Mouse (Mus musculus) adrenal gland, postnatal 4 days (tissue): Measurements from ENCODE around the gene Gtf2ird1. TPM values are rescaled to one million over a fixed set of nuclear protein-coding genes. Genes with fewer than 3 reads are reported as not detected.
A peak's percentile ranks its signal among the peaks of the same experiment; 100 is the strongest.
"Not testable (repeated sequence)": the region's sequence is repeated elsewhere in the genome, so short reads cannot be mapped to it uniquely, and the experiment has no call there.

Source experiments
- DNase-seq, 2 experiments: peaks; one replicate each; pipeline ENCODE4 v3.0.0; 2021 to 2022; ENCODE audit warnings: low spot score in 2 of 2, mixed read lengths in 2 of 2
- total RNA-seq, 2 experiments: library from RNA; stranded (reverse); gene quantifications; 2 replicates each; pipeline ENCODE4 v1.2.3; 2021

Gene Gtf2ird1
- total RNA-seq, 2 experiments from 2014 or later, result 93.5 to 104 TPM

GRCm38 (mm10) chr5:134418315-134419074, 38.0 kb downstream of the Gtf2ird1 start:
- no peak for DNase-seq

- no peak for DNase-seq
Measured at GRCm38 (mm10) chr5:134412341-134412740, 44.2 kb downstream of the Gtf2ird1 start.

GRCm38 (mm10) chr5:134410307-134410836, 46.1 kb downstream of the Gtf2ird1 start:
- DNase-seq, result no peak

GRCm38 (mm10) chr5:134409606-134410306, 46.8 kb downstream of the Gtf2ird1 start:
- DNase-seq, result no peak

GRCm38 (mm10) chr5:134408119-134408518, 48.4 kb downstream of the Gtf2ird1 start:
- DNase-seq, result no peak

GRCm38 (mm10) chr5:134401841-134402240, 54.7 kb downstream of the Gtf2ird1 start:
- no peak for DNase-seq

GRCm38 (mm10) chr5:134397434-134398163, 58.9 kb downstream of the Gtf2ird1 start:
- DNase-seq, result no peak

GRCm38 (mm10) chr5:134396519-134396918, 60.0 kb downstream of the Gtf2ird1 start:
- DNase-seq, result no peak

- peak in 1 of 2 experiments; percentile 30 for DNase-seq
Measured at GRCm38 (mm10) chr5:134394624-134395023, 61.9 kb downstream of the Gtf2ird1 start.

- no peak for DNase-seq
Measured at GRCm38 (mm10) chr5:134393624-134394023, 62.9 kb downstream of the Gtf2ird1 start.

GRCm38 (mm10) chr5:134385106-134385505, 71.4 kb downstream of the Gtf2ird1 start:
- DNase-seq, result peak; percentile 46 to 60

- DNase-seq, result no peak
Measured at GRCm38 (mm10) chr5:134375256-134375655, 81.3 kb downstream of the Gtf2ird1 start.

GRCm38 (mm10) chr5:134374546-134374945, 82.0 kb downstream of the Gtf2ird1 start:
- no peak for DNase-seq

GRCm38 (mm10) chr5:134373912-134374488, 82.5 kb downstream of the Gtf2ird1 start:
- DNase-seq, result no peak

GRCm38 (mm10) chr5:134372926-134373658, 83.4 kb downstream of the Gtf2ird1 start:
- no peak for DNase-seq

- no peak for DNase-seq
Measured at GRCm38 (mm10) chr5:134371511-134372289, 84.8 kb downstream of the Gtf2ird1 start.

GRCm38 (mm10) chr5:134370831-134371230, 85.7 kb downstream of the Gtf2ird1 start:
- no peak for DNase-seq

- DNase-seq, result no peak
Measured at GRCm38 (mm10) chr5:134359101-134359500, 97.4 kb downstream of the Gtf2ird1 start.

- DNase-seq, result not testable (repeated sequence)
Measured at GRCm38 (mm10) chr5:134355372-134355771, 101.1 kb downstream of the Gtf2ird1 start.

GRCm38 (mm10) chr5:134353117-134353516, 103.4 kb downstream of the Gtf2ird1 start:
- no peak for DNase-seq
